ENCODE assay signal across 13 mouse cellular contexts in the genomic region with DNA sequence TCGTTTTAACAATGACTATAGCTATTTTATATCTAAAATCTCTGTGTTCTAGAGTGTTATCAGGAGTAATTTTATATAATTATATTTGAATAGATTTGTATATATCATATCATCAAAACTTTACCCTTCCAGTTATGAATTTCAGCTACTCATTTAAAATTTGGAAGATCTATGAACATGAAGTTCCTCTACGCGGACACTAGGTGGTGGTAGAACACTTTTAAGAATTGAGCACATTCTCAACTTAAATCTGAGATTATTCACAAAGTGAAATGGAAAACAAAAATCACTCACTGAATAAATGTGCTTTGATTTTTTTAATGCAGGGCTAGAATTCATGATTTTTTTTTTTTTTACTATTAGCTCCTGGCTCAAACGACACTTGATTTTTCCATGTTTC.
DNase-seq lines count a peak whose midpoint lies in the region; ATAC-seq and TF ChIP-seq lines count a peak whose summit lies in the region.
"Had no signal": no experiment of that assay in that cellular context is flagged by ENCODE, and none has a peak within 500 bp of the region (broad histone marks: within the 10 kb centered on the region; RNA-seq: fewer than 3 reads in every experiment).

No protein-coding gene starts in this region.

- no peak overlapping the region for H3K4me2 ChIP-seq in kidney, postnatal 0 days (ENCODE audit: low read length)
- H3K4me2 ChIP-seq: heart, embryonic 13.5 days had no signal

- H3K27me3 ChIP-seq in kidney, postnatal 0 days (ENCODE audit: insufficient read depth, low read length) = no peaks in the 10 kb centered on the region
- H3K27me3 ChIP-seq: heart, embryonic 13.5 days had no signal

- H3K4me1 ChIP-seq in kidney, postnatal 0 days (replicated peaks; ENCODE audit: insufficient read depth, low read length) = no peaks in the 10 kb centered on the region
- H3K4me1 ChIP-seq: heart, embryonic 13.5 days had no signal

- ATAC-seq in CD4-positive, CD25-positive, alpha-beta regulatory T cell, adult 4 months = no peak
- no peak for ATAC-seq in kidney, postnatal 0 days (replicated peaks; ENCODE audit: low FRiP score, low read depth)
- ATAC-seq in inflammation-experienced regulatory T-cells, adult 6 months = peak; percentile 56

- 32% methylated on average over 4 of the region's 4 CpGs for WGBS in kidney, postnatal 0 days

- intact Hi-C loops in left cerebral cortex, postnatal 25 days (cut with DNase I) = loop anchor here (5.0 kb wide), 2 partner anchors 1894 to 1909 kb away; no protein-coding TSS in a partner anchor

- peak; percentile 76 for TF ChIP-seq CTCF in kidney, postnatal 0 days (IDR thresholded peaks at IDR 0.05; ENCODE audit: low read depth)

- no peak overlapping the region for H3K9ac ChIP-seq in kidney, postnatal 0 days (ENCODE audit: low read depth, low read length)
- H3K9ac ChIP-seq: heart, embryonic 13.5 days; liver, embryonic 14.5 days had no signal

- no peak overlapping the region for H3K27ac ChIP-seq in kidney, postnatal 0 days
- H3K27ac ChIP-seq: heart, embryonic 13.5 days; liver, embryonic 14.5 days had no signal

- no peaks in the 10 kb centered on the region for H3K9me3 ChIP-seq in kidney, postnatal 0 days (replicated peaks; ENCODE audit: low read length)

- no peak overlapping the region for H3K4me3 ChIP-seq in kidney, postnatal 0 days (replicated peaks; ENCODE audit: low read depth, low read length)
- H3K4me3 ChIP-seq: heart, embryonic 13.5 days; myocyte had no signal

- no peaks in the 10 kb centered on the region for H3K36me3 ChIP-seq in kidney, postnatal 0 days (ENCODE audit: insufficient read depth, low read length)
- H3K36me3 ChIP-seq: heart, embryonic 13.5 days had no signal

- DNase-seq in CD4-positive, CD25-positive, alpha-beta regulatory T cell, adult 2 months (ENCODE audit: low read depth, low spot score) = peak; percentile 39
- peak; percentile 65 for DNase-seq in kidney, postnatal 0 days (ENCODE audit: low spot score)
- no peak for DNase-seq in kidney, postnatal 10 days
- peak; percentile 12 for DNase-seq in R1 (ENCODE audit: low read depth, low spot score)
- DNase-seq in left cerebral cortex, postnatal 25 days (ENCODE audit: low spot score in 2 of 2) = no peak
- no peak for DNase-seq in right cerebral cortex, adult 18-20 months
- DNase-seq: kidney, postnatal 4 days; right cerebral cortex, postnatal 4 days had no signal

Comparison
In these comparisons a context has a peak if more than half of its experiments do, and no peak if none do; other contexts are left out.
1. DNase-seq: peak in CD4-positive, CD25-positive, alpha-beta regulatory T cell, adult 2 months (single experiment), kidney, postnatal 0 days (single experiment) and R1 (single experiment); none in kidney, postnatal 10 days (single experiment), left cerebral cortex, postnatal 25 days (0 of 2) and right cerebral cortex, adult 18-20 months (single experiment).